24 mouse cellular contexts compared by ENCODE assay signal in the genomic region with DNA sequence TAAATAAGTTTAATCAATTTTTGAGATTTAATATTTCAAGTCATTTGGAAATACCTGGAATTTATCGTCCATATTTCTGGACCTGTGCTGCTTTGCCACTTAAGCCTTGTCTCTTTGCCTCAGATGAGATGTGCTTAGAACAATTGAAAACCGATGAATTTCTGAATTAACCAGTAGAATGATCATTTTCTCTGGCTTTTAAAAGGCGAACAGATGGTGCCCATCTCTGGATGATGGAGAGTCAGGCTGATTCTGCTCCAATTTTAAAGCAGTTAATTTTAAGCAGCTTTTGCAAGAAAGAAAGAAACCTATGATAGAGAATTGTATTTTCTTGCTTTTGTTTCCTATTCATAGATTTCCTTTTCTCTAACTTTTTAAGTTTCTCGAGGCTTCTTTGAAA.
DNase-seq lines count a peak whose midpoint lies in the region; ATAC-seq and TF ChIP-seq lines count a peak whose summit lies in the region.
"Had no signal": no experiment of that assay in that cellular context is flagged by ENCODE, and none has a peak within 500 bp of the region (broad histone marks: within the 10 kb centered on the region; RNA-seq: fewer than 3 reads in every experiment).

No protein-coding gene starts in this region.

- no peak overlapping the region for H3K9ac ChIP-seq in forebrain, postnatal 0 days
- H3K9ac ChIP-seq in forebrain, embryonic 13.5 days, result no peak overlapping the region
- H3K9ac ChIP-seq: embryonic facial prominence, embryonic 12.5 days; liver, embryonic 14.5 days; lung, embryonic 14.5 days; midbrain, embryonic 15.5 days had no signal

- H3K36me3 ChIP-seq in forebrain, postnatal 0 days (ENCODE audit: insufficient read depth), result no peaks in the 10 kb centered on the region
- no peaks in the 10 kb centered on the region for H3K36me3 ChIP-seq in forebrain, embryonic 13.5 days (ENCODE audit: poor library complexity, severe bottlenecking)
- no peaks in the 10 kb centered on the region for H3K36me3 ChIP-seq in heart, embryonic 10.5 days
- H3K36me3 ChIP-seq: embryonic facial prominence, embryonic 12.5 days; G1E; midbrain, embryonic 15.5 days had no signal

- H3K27ac ChIP-seq in forebrain, postnatal 0 days (ENCODE audit: low read depth, low read length), result 0 out of 2 replicates have a peak overlapping the region, but pooled peaks have one; percentile 21
- H3K27ac ChIP-seq in forebrain, embryonic 13.5 days, result no peak overlapping the region
- no peak overlapping the region for H3K27ac ChIP-seq in heart, embryonic 10.5 days
- H3K27ac ChIP-seq: embryonic facial prominence, embryonic 12.5 days; gastrocnemius, adult 2 months; liver, embryonic 14.5 days; midbrain, embryonic 15.5 days had no signal

- no peak for TF ChIP-seq CTCF in forebrain, postnatal 0 days (IDR thresholded peaks at IDR 0.05; ENCODE audit: low read depth)

- WGBS in forebrain, postnatal 0 days, result 50% methylated on average over 4 of the region's 4 CpGs
- 71% methylated on average over 4 of the region's 4 CpGs for WGBS in forebrain, embryonic 13.5 days
- 79% methylated on average over 4 of the region's 4 CpGs for WGBS in heart, embryonic 10.5 days

- DNase-seq in forebrain, postnatal 0 days, result no peak
- peak; percentile 75 for DNase-seq in brain, adult 2 months (ENCODE audit: low read depth, low spot score)
- DNase-seq in cerebellum, adult 11 months, result peak; percentile 8
- peak; percentile 57 to 63 for DNase-seq in cerebellum, postnatal 10 days
- no peak for DNase-seq in heart, embryonic 10.5 days (ENCODE audit: low spot score)
- no peak for DNase-seq in gastrocnemius, postnatal 25 days
- DNase-seq in frontal cortex, postnatal 25 days (ENCODE audit: low spot score in 2 of 2), result no peak
- DNase-seq: adrenal gland, postnatal 10 days; B cell, adult 2 months; gastrocnemius, adult 2 months; kidney, adult 9 months; kidney, postnatal 25 days; lung, embryonic 14.5 days; thymus, postnatal 14 days had no signal

- ATAC-seq in forebrain, postnatal 0 days, result no peak
- ATAC-seq in forebrain, embryonic 13.5 days, result no peak
- ATAC-seq: hindbrain, embryonic 16.5 days; intestine, embryonic 16.5 days; midbrain, embryonic 15.5 days; Patski had no signal

- H3K4me2 ChIP-seq in forebrain, postnatal 0 days (ENCODE audit: low read depth), result no peak overlapping the region
- H3K4me2 ChIP-seq in forebrain, embryonic 13.5 days, result no peak overlapping the region
- H3K4me2 ChIP-seq: embryonic facial prominence, embryonic 12.5 days; heart, embryonic 11.5 days; lung, embryonic 14.5 days; midbrain, embryonic 15.5 days had no signal

- no peaks in the 10 kb centered on the region for H3K27me3 ChIP-seq in forebrain, postnatal 0 days (ENCODE audit: insufficient read depth, low read length)
- H3K27me3 ChIP-seq in forebrain, embryonic 13.5 days, result no peaks in the 10 kb centered on the region
- H3K27me3 ChIP-seq in heart, embryonic 10.5 days (ENCODE audit: insufficient read depth, poor library complexity, severe bottlenecking), result no peaks in the 10 kb centered on the region
- H3K27me3 ChIP-seq: CH12.LX; embryonic facial prominence, embryonic 12.5 days; midbrain, embryonic 15.5 days had no signal

- H3K9me3 ChIP-seq in forebrain, postnatal 0 days (ENCODE audit: low read length), result no peaks in the 10 kb centered on the region
- H3K9me3 ChIP-seq in forebrain, embryonic 13.5 days (replicated peaks), result no peaks in the 10 kb centered on the region
- H3K9me3 ChIP-seq in heart, embryonic 10.5 days, result no peaks in the 10 kb centered on the region
- H3K9me3 ChIP-seq: embryonic facial prominence, embryonic 12.5 days; G1E; midbrain, embryonic 15.5 days had no signal

- no peaks in the 10 kb centered on the region for H3K4me1 ChIP-seq in forebrain, postnatal 0 days (ENCODE audit: insufficient read depth)
- H3K4me1 ChIP-seq in forebrain, embryonic 13.5 days, result peaks cover 8% of the 10 kb centered on the region
- H3K4me1 ChIP-seq in heart, embryonic 10.5 days, result no peaks in the 10 kb centered on the region
- H3K4me1 ChIP-seq: embryonic facial prominence, embryonic 12.5 days; midbrain, embryonic 15.5 days had no signal

- no peak overlapping the region for H3K4me3 ChIP-seq in forebrain, postnatal 0 days (ENCODE audit: low read depth, low read length)
- no peak overlapping the region for H3K4me3 ChIP-seq in forebrain, embryonic 13.5 days
- H3K4me3 ChIP-seq in heart, embryonic 10.5 days, result no peak overlapping the region
- H3K4me3 ChIP-seq: embryonic facial prominence, embryonic 12.5 days; gastrocnemius, adult 2 months; midbrain, embryonic 15.5 days had no signal

Comparison
In these comparisons a context has a peak if more than half of its experiments do, and no peak if none do; other contexts are left out.
1. DNase-seq: peak in brain, adult 2 months (single experiment), cerebellum, adult 11 months (single experiment) and cerebellum, postnatal 10 days (2 of 2); none in forebrain, postnatal 0 days (single experiment), heart, embryonic 10.5 days (single experiment), gastrocnemius, postnatal 25 days (single experiment) and frontal cortex, postnatal 25 days (0 of 2).